In the genomic region with DNA sequence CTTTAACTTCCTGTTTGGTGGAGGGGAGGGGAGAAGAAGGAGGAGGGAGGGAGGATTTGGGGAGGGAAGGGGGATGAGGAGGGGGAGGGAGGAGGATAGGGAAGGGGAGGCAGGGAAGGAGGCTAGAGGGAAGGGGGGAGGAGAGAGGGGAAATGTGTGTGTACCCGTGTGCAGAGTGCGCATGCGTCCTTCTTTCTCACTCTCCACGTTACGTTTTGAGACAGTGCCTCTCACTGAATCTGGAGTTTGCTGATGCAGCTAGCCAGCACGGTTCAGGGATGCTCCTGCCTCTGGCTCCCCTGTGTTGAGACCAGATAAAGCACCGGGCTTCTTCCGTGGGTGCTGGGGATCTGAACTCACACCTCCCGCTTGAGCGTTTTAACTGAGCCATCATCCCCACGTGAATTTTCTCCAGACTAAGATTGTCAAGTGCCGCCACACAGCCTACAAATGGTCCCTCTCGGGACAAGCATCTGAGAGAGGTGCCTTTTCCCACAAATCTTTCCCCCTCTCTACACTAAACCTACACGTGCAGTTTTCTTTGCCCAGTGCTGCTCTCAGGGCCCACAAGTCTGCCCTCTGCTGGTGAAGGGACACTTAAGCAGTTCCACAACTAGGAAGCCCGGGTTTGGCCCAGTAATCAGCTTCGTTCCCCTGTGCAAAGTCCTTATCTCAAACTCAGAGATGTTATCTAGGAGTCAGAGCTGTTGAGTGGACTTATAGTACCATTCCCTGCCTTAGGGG, we compare ENCODE assay signal across 7 mouse cellular contexts. TPM values are rescaled to one million over a fixed set of nuclear protein-coding genes. Genes with fewer than 3 reads are reported as not detected.
DNase-seq lines count a peak whose midpoint lies in the region; ATAC-seq and TF ChIP-seq lines count a peak whose summit lies in the region.

No protein-coding gene starts in this region.

- 26% methylated on average over 16 of the region's 16 CpGs for WGBS in small intestine, adult 2 months

- TF ChIP-seq POLR2A in brain, embryonic 14.5 days (IDR thresholded peaks at IDR 0.05; ENCODE audit: borderline replicate concordance, extremely low read depth, insufficient read depth, insufficient read length, poor library complexity, severe bottlenecking): no peak
- no peak for TF ChIP-seq POLR2A in small intestine, adult 2 months (IDR thresholded peaks at IDR 0.05; ENCODE audit: low read depth, low read length)

- peak; percentile 23 for DNase-seq in Muller cell, postnatal 12 days (ENCODE audit: inconsistent ontology term)
- DNase-seq in brain, embryonic 14.5 days (ENCODE audit: low read depth): peak; percentile 82
- DNase-seq in heart, postnatal 4 days: peak; percentile 73
- DNase-seq in left cerebral cortex, postnatal 25 days (ENCODE audit: low spot score in 2 of 2): peak; percentile 32 to 57

- peaks cover 7% of the 10 kb centered on the region for H3K27me3 ChIP-seq in erythroblast, embryonic 14.5 days (ENCODE audit: control insufficient read depth)
- H3K27me3 ChIP-seq in small intestine, adult 2 months (ENCODE audit: control insufficient read depth, insufficient read depth, low read length): no peaks in the 10 kb centered on the region

- peaks cover 30% of the 10 kb centered on the region for H3K9me3 ChIP-seq in erythroblast, embryonic 14.5 days (ENCODE audit: control insufficient read depth, low read length)

- H3K4me3 ChIP-seq in erythroblast, embryonic 14.5 days (replicated peaks): peak overlapping the region; percentile 39
- 0 out of 2 replicates have a peak overlapping the region, but pooled peaks have one; percentile 5 for H3K4me3 ChIP-seq in small intestine, adult 2 months (ENCODE audit: low read depth, low read length)

- no peaks in the 10 kb centered on the region; the same call in 1 of the 2 replicates for H3K36me3 ChIP-seq in erythroblast, embryonic 14.5 days (ENCODE audit: control insufficient read depth)
- H3K36me3 ChIP-seq in small intestine, adult 2 months (ENCODE audit: control insufficient read depth, insufficient read depth, low read length): no peaks in the 10 kb centered on the region

- H3K27ac ChIP-seq in small intestine, adult 2 months (ENCODE audit: insufficient read depth, low read depth, low read length): no peak overlapping the region

- H3K4me1 ChIP-seq in erythroblast, embryonic 14.5 days (ENCODE audit: control insufficient read depth): peaks cover 20% of the 10 kb centered on the region
- peaks cover 4% of the 10 kb centered on the region; the same call in 1 of the 2 replicates for H3K4me1 ChIP-seq in small intestine, adult 2 months (ENCODE audit: control insufficient read depth, insufficient read depth, insufficient read length, low read length)

- peak; percentile 89 for TF ChIP-seq CTCF in brain, embryonic 14.5 days (IDR thresholded peaks at IDR 0.05; ENCODE audit: borderline replicate concordance, extremely low read depth, insufficient read depth, insufficient read length)
- peak; percentile 76; the same call in 1 of the 2 replicates for TF ChIP-seq CTCF in small intestine, adult 2 months (IDR thresholded peaks at IDR 0.05; ENCODE audit: extremely low read depth, insufficient read length, insufficient replicate concordance, low read depth, low read length)

- intact Hi-C loops in left cerebral cortex, postnatal 25 days (cut with DNase I): loop anchor here (1.0 to 10.0 kb wide), 3 partner anchors 58 to 763 kb away; no protein-coding TSS in a partner anchor

- ATAC-seq in megakaryocyte-erythroid progenitor cell, adult 5-6 weeks (replicated peaks; ENCODE audit: low FRiP score, low TSS enrichment, poor library complexity, severe bottlenecking): peak; percentile 75

RNA-seq across cellular contexts. Expression of gene Dnajc11, which starts 13.4 kb away (rescaled TPM):
- 84.0 and 84.3 TPM in 2 replicates for polyA plus RNA-seq in brain, embryonic 14.5 days (2012; rRNA removed)
- polyA plus RNA-seq in erythroblast, embryonic 14.5 days (2012): 7.6 and 11.2 TPM in 2 replicates
- 10 to 100 TPM; 96.2 to 99.0 TPM for total RNA-seq in heart, postnatal 4 days (2021)
- total RNA-seq in left cerebral cortex, postnatal 25 days (2021): 10 to 100 TPM; 61.6 to 62.3 TPM
- 108 and 114 TPM in 2 replicates for total RNA-seq in megakaryocyte-erythroid progenitor cell, adult 5-6 weeks (2014; fragmentation: Nextera tagmentation)
- 85.8 and 110 TPM in 2 replicates for total RNA-seq in megakaryocyte-erythroid progenitor cell, adult 5-6 weeks (2017)
- 28.1 and 32.0 TPM in 2 replicates for polyA plus RNA-seq in small intestine, adult 2 months (2012; rRNA removed)

RNA-seq across cellular contexts. Expression of gene Camta1, which starts 58.4 kb away (rescaled TPM):
- polyA plus RNA-seq in brain, embryonic 14.5 days (2012; rRNA removed): 64.3 and 92.9 TPM in 2 replicates
- polyA plus RNA-seq in erythroblast, embryonic 14.5 days (2012): 1.3 and 1.8 TPM in 2 replicates
- total RNA-seq in heart, postnatal 4 days (2021): 100 to 1,000 TPM; 152 to 172 TPM
- total RNA-seq in left cerebral cortex, postnatal 25 days (2021): 100 to 1,000 TPM; 193 to 222 TPM
- 68.4 and 92.8 TPM in 2 replicates for total RNA-seq in megakaryocyte-erythroid progenitor cell, adult 5-6 weeks (2014; fragmentation: Nextera tagmentation)
- 23.0 and 52.1 TPM in 2 replicates for total RNA-seq in megakaryocyte-erythroid progenitor cell, adult 5-6 weeks (2017)
- polyA plus RNA-seq in small intestine, adult 2 months (2012; rRNA removed): 1.4 and 2.2 TPM in 2 replicates

Comparison
In these comparisons a context has a peak if more than half of its experiments do, and no peak if none do; other contexts are left out.
1. DNase-seq: peak in every context shown above with its lines; median percentile 82 in brain, embryonic 14.5 days; 73 in heart, postnatal 4 days; 44 in left cerebral cortex, postnatal 25 days; 23 in Muller cell, postnatal 12 days.